Mouse (Mus musculus) 3T3-L1 (cell line): Measurements from ENCODE around the gene Ston1.

Source experiments
- DNase-seq: peaks from one replicate; pipeline ENCODE4 v3.0.0-alpha.2; 2015; ENCODE audit warnings: low read depth, low spot score

The Ston1 gene

GRCm38 (mm10) chr17:88625350-88625749 is 27.9 kb downstream of the Ston1 start:
- DNase-seq, result no peak

GRCm38 (mm10) chr17:88625931-88626330 is 28.4 kb downstream of the Ston1 start:
- peak; percentile 75 for DNase-seq

GRCm38 (mm10) chr17:88626347-88626811 is 28.9 kb downstream of the Ston1 start:
- DNase-seq, result peak; percentile 79

- DNase-seq, result peak; percentile 37
Measured at GRCm38 (mm10) chr17:88627150-88627549, 29.7 kb downstream of the Ston1 start.

GRCm38 (mm10) chr17:88628676-88629380 is 31.3 kb downstream of the Ston1 start:
- DNase-seq, result peak; percentile 100

- DNase-seq, result peak; percentile 86
Measured at GRCm38 (mm10) chr17:88629381-88629759, 31.9 kb downstream of the Ston1 start.

- peak; percentile 86 for DNase-seq
Measured at GRCm38 (mm10) chr17:88629931-88630553, 32.6 kb downstream of the Ston1 start.

GRCm38 (mm10) chr17:88630554-88630948 is 33.1 kb downstream of the Ston1 start:
- DNase-seq, result peak; percentile 82

- no peak for DNase-seq
Measured at GRCm38 (mm10) chr17:88632631-88633030, 35.1 kb downstream of the Ston1 start.

- no peak for DNase-seq
Measured at GRCm38 (mm10) chr17:88636076-88636475, 38.6 kb downstream of the Ston1 start.

GRCm38 (mm10) chr17:88636587-88636986 is 39.1 kb downstream of the Ston1 start:
- DNase-seq, result no peak

GRCm38 (mm10) chr17:88641012-88641411 is 43.5 kb downstream of the Ston1 start:
- DNase-seq, result peak; percentile 88

- DNase-seq, result no peak
Measured at GRCm38 (mm10) chr17:88641836-88642235, 44.4 kb downstream of the Ston1 start.

GRCm38 (mm10) chr17:88644876-88645275 is 47.4 kb downstream of the Ston1 start:
- DNase-seq, result no peak

- DNase-seq, result peak; percentile 59
Measured at GRCm38 (mm10) chr17:88645299-88645698, 47.8 kb downstream of the Ston1 start.

GRCm38 (mm10) chr17:88647149-88647548 is 49.7 kb downstream of the Ston1 start:
- no peak for DNase-seq

- peak; percentile 76 for DNase-seq
Measured at GRCm38 (mm10) chr17:88652010-88652409, 54.5 kb downstream of the Ston1 start.

- DNase-seq, result peak; percentile 70
Measured at GRCm38 (mm10) chr17:88652702-88653374, 55.4 kb downstream of the Ston1 start.

GRCm38 (mm10) chr17:88653375-88653769 is 55.9 kb downstream of the Ston1 start:
- DNase-seq, result no peak

- DNase-seq, result no peak
Measured at GRCm38 (mm10) chr17:88658510-88658909, 61.0 kb downstream of the Ston1 start.

- DNase-seq, result no peak
Measured at GRCm38 (mm10) chr17:88666076-88666475, 68.6 kb downstream of the Ston1 start.

GRCm38 (mm10) chr17:88668452-88668851 is 71.0 kb downstream of the Ston1 start, which contains the start of gene Gtf2a1l:
TSS of gene Gtf2a1l (plus strand) at chr17:88668660.
- no peak for DNase-seq
